Mouse (Mus musculus) testis, postnatal 14 days (tissue): ENCODE results near the gene Nox3.
A peak's percentile ranks its signal among the peaks of the same experiment; 100 is the strongest.

Experiments used
- DNase-seq: peaks from one replicate; pipeline ENCODE4 v3.0.0; 2021; ENCODE audit warnings: low spot score

Nox3 gene

GRCm38 (mm10) chr17:3610307-3610754 lies 85.7 kb downstream of the Nox3 start:
- DNase-seq = no peak

GRCm38 (mm10) chr17:3602954-3603672 lies 92.9 kb downstream of the Nox3 start:
- no peak for DNase-seq

- no peak for DNase-seq
Measured at GRCm38 (mm10) chr17:3598393-3598792, 97.7 kb downstream of the Nox3 start.

GRCm38 (mm10) chr17:3597866-3598265 lies 98.2 kb downstream of the Nox3 start:
- peak; percentile 42 for DNase-seq

GRCm38 (mm10) chr17:3597130-3597529 lies 98.9 kb downstream of the Nox3 start:
- DNase-seq = no peak
